ENCODE assay signal across 8 mouse cellular contexts in the genomic region with DNA sequence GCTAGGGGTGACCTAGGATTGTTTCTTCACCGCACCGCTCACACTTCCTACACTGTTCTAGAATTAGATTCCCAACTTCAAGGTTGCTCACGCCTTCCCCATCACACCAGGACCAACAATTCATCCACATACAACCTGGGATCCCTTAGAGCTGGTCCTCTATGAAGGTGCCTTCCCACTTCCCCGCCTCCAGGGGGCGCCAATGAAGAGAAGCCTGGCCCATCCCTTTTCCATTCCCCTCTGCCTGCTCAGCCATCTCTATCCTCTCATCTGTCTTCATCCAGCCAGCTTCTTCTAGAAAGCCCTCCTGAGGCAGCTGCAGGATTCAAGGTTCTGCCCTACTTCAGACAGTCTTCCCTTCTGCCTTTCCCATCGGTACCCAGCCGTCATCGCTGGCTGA. TPM values are rescaled to one million over a fixed set of nuclear protein-coding genes. Genes with fewer than 3 reads are reported as not detected.
DNase-seq lines count a peak whose midpoint lies in the region; ATAC-seq and TF ChIP-seq lines count a peak whose summit lies in the region.

No protein-coding gene starts in this region.

- H3K27ac ChIP-seq in heart, postnatal 0 days (ENCODE audit: low read depth) = no peak overlapping the region
- peak overlapping the region; percentile 90; the same call in 1 of the 2 replicates for H3K27ac ChIP-seq in liver, embryonic 15.5 days (replicated peaks)

- peaks cover 41% of the 10 kb centered on the region for H3K4me1 ChIP-seq in heart, postnatal 0 days (ENCODE audit: control insufficient read depth, insufficient read depth)
- peaks cover 59% of the 10 kb centered on the region for H3K4me1 ChIP-seq in liver, embryonic 15.5 days (replicated peaks)

- intact Hi-C loops in heart, postnatal 25 days (cut with DNase I) = no loop called here

- ATAC-seq in heart, postnatal 0 days (ENCODE audit: insufficient read depth, low read depth) = no peak
- ATAC-seq in liver, embryonic 15.5 days (ENCODE audit: insufficient read depth) = no peak

- no peak for TF ChIP-seq EP300 in heart, postnatal 0 days (IDR thresholded peaks at IDR 0.05; ENCODE audit: low read depth)

- no peak for DNase-seq in heart, postnatal 0 days (ENCODE audit: low spot score)
- DNase-seq in heart, postnatal 25 days (ENCODE audit: low spot score) = no peak
- DNase-seq in urinary bladder, postnatal 25 days (ENCODE audit: low spot score) = peak; percentile 36
- DNase-seq in urinary bladder, postnatal 14 days (ENCODE audit: low spot score) = no peak
- DNase-seq in right cerebral cortex, postnatal 4 days = no peak
- DNase-seq in layer of hippocampus, adult 18-20 months (ENCODE audit: low spot score in 2 of 2) = no peak
- no peak for DNase-seq in adrenal gland, postnatal 25 days

- no peak overlapping the region for H3K4me2 ChIP-seq in heart, postnatal 0 days (ENCODE audit: low read depth, low read length)
- H3K4me2 ChIP-seq in liver, embryonic 15.5 days = no peak overlapping the region

- no peak overlapping the region for H3K4me3 ChIP-seq in heart, postnatal 0 days (ENCODE audit: low read depth, low read length)
- no peak overlapping the region for H3K4me3 ChIP-seq in liver, embryonic 15.5 days (replicated peaks)

- peaks cover 4% of the 10 kb centered on the region; the same call in 1 of the 2 replicates for H3K27me3 ChIP-seq in heart, postnatal 0 days (ENCODE audit: control insufficient read depth, insufficient read depth, low read length)
- peaks cover 4% of the 10 kb centered on the region; the same call in 1 of the 2 replicates for H3K27me3 ChIP-seq in liver, embryonic 15.5 days

- H3K9ac ChIP-seq in heart, postnatal 0 days (replicated peaks; ENCODE audit: low read depth, low read length) = no peak overlapping the region
- H3K9ac ChIP-seq in liver, embryonic 15.5 days = no peak overlapping the region

- TF ChIP-seq CTCF in heart, postnatal 0 days (IDR thresholded peaks at IDR 0.05; ENCODE audit: low read depth) = peak; percentile 43

- 70% methylated on average over 8 of the region's 8 CpGs for WGBS in heart, postnatal 0 days
- WGBS in liver, embryonic 15.5 days (ENCODE audit: insufficient replicate concordance) = 70% methylated on average over 8 of the region's 8 CpGs

- H3K36me3 ChIP-seq in heart, postnatal 0 days (replicated peaks; ENCODE audit: control insufficient read depth, insufficient read depth, low read length) = no peaks in the 10 kb centered on the region
- no peaks in the 10 kb centered on the region for H3K36me3 ChIP-seq in liver, embryonic 15.5 days (replicated peaks)

- H3K9me3 ChIP-seq in heart, postnatal 0 days (replicated peaks; ENCODE audit: control insufficient read depth, low read length) = no peaks in the 10 kb centered on the region
- H3K9me3 ChIP-seq in liver, embryonic 15.5 days (replicated peaks) = no peaks in the 10 kb centered on the region

RNA-seq across cellular contexts. Expression of a gene that starts 16.2 kb away (rescaled TPM):
- total RNA-seq in heart, postnatal 0 days (2014; rRNA removed; ENCODE audit: low replicate concordance) = 0.93 and 6.1 TPM in 2 replicates
- 2.1 and 3.7 TPM in 2 replicates for polyA plus RNA-seq in heart, postnatal 0 days (2015; fragmentation: Nextera tagmentation; extraction: Ambion mirVana)
- total RNA-seq in heart, postnatal 25 days (2021) = 1 to 10 TPM; 8.6 to 9.4 TPM
- polyA plus RNA-seq in liver, embryonic 15.5 days (2015; fragmentation: Nextera tagmentation; extraction: Ambion mirVana) = 0.18 and 0.22 TPM in 2 replicates
- under 1 TPM; 0.46 to 0.64 TPM for total RNA-seq in layer of hippocampus, adult 18-20 months (2021)
- total RNA-seq in adrenal gland, postnatal 25 days (2021) = 0.52 and 1.6 TPM in 2 replicates

RNA-seq across cellular contexts. Expression of a gene that starts 17.7 kb away (rescaled TPM):
- total RNA-seq in heart, postnatal 0 days (2014; rRNA removed; ENCODE audit: low replicate concordance) = 301 and 397 TPM in 2 replicates
- polyA plus RNA-seq in heart, postnatal 0 days (2015; fragmentation: Nextera tagmentation; extraction: Ambion mirVana) = 419 and 436 TPM in 2 replicates
- 100 to 1,000 TPM; 323 to 335 TPM for total RNA-seq in heart, postnatal 25 days (2021)
- polyA plus RNA-seq in liver, embryonic 15.5 days (2015; fragmentation: Nextera tagmentation; extraction: Ambion mirVana) = 135 and 146 TPM in 2 replicates
- 100 to 1,000 TPM; 215 to 217 TPM for total RNA-seq in layer of hippocampus, adult 18-20 months (2021)
- total RNA-seq in adrenal gland, postnatal 25 days (2021) = 212 and 245 TPM in 2 replicates

RNA-seq across cellular contexts. Expression of a gene that starts 52.9 kb away (rescaled TPM):
- total RNA-seq in heart, postnatal 0 days (2014; rRNA removed; ENCODE audit: low replicate concordance) = 40.2 and 45.4 TPM in 2 replicates
- 6.5 and 7.1 TPM in 2 replicates for polyA plus RNA-seq in heart, postnatal 0 days (2015; fragmentation: Nextera tagmentation; extraction: Ambion mirVana)
- total RNA-seq in heart, postnatal 25 days (2021) = 10 to 100 TPM; 28.8 to 29.4 TPM
- polyA plus RNA-seq in liver, embryonic 15.5 days (2015; fragmentation: Nextera tagmentation; extraction: Ambion mirVana) = 4.4 and 5.1 TPM in 2 replicates
- total RNA-seq in layer of hippocampus, adult 18-20 months (2021) = 10 to 100 TPM; 43.2 to 45.7 TPM
- 80.7 and 81.1 TPM in 2 replicates for total RNA-seq in adrenal gland, postnatal 25 days (2021)
